Mouse (Mus musculus): ENCODE results near the gene Ddx39. TPM values are rescaled to one million over a fixed set of nuclear protein-coding genes. Genes with fewer than 3 reads are reported as not detected.

Ddx39 gene
- total RNA-seq, 2 experiments from 2014 or later: 15.2 to 15.9 TPM

GRCm38 (mm10) chr8:83698661-83699453 lies 16.1 kb upstream of the Ddx39 start, which contains the start of gene Pkn1:
Pkn1 (minus strand) TSS chr8:83699179.
- DNase-seq: peak; percentile 77 to 90

- DNase-seq: no peak
Observed at GRCm38 (mm10) chr8:83699566-83699965, 15.4 kb upstream of the Ddx39 start.

- DNase-seq: peak in 1 of 2 experiments; percentile 38
Observed at GRCm38 (mm10) chr8:83700423-83701085, 14.4 kb upstream of the Ddx39 start.

GRCm38 (mm10) chr8:83703426-83703825 lies 11.6 kb upstream of the Ddx39 start:
- DNase-seq: no peak

- no peak for DNase-seq
Observed at GRCm38 (mm10) chr8:83706411-83706810, 8.6 kb upstream of the Ddx39 start.

GRCm38 (mm10) chr8:83707554-83707953 lies 7.4 kb upstream of the Ddx39 start:
- no peak for DNase-seq

- DNase-seq: no peak
Observed at GRCm38 (mm10) chr8:83714676-83715030, 324 bp upstream of the Ddx39 start.

GRCm38 (mm10) chr8:83715771-83716170 lies 794 bp downstream of the Ddx39 start:
- no peak for DNase-seq

- DNase-seq: no peak
Observed at GRCm38 (mm10) chr8:83716563-83716962, 1.6 kb downstream of the Ddx39 start.

GRCm38 (mm10) chr8:83719048-83719447 lies 4.1 kb downstream of the Ddx39 start:
- no peak for DNase-seq

- no peak for DNase-seq
Observed at GRCm38 (mm10) chr8:83719693-83720092, 4.7 kb downstream of the Ddx39 start.

GRCm38 (mm10) chr8:83721405-83722025 lies 6.5 kb downstream of the Ddx39 start:
- DNase-seq: peak; percentile 81 to 92

GRCm38 (mm10) chr8:83722631-83723030 lies 7.7 kb downstream of the Ddx39 start:
- DNase-seq: no peak

- no peak for DNase-seq
Observed at GRCm38 (mm10) chr8:83723447-83724083, 8.6 kb downstream of the Ddx39 start.

GRCm38 (mm10) chr8:83724697-83725482 lies 9.9 kb downstream of the Ddx39 start:
- DNase-seq: peak; percentile 80 to 81

GRCm38 (mm10) chr8:83725521-83726102 lies 10.6 kb downstream of the Ddx39 start:
- DNase-seq: no peak

- DNase-seq: peak in 1 of 2 experiments; percentile 50
Observed at GRCm38 (mm10) chr8:83729009-83729807, 14.2 kb downstream of the Ddx39 start.

GRCm38 (mm10) chr8:83731906-83732305 lies 16.9 kb downstream of the Ddx39 start:
- DNase-seq: no peak

- no peak for DNase-seq
Observed at GRCm38 (mm10) chr8:83732919-83733318, 17.9 kb downstream of the Ddx39 start.

- no peak for DNase-seq
Observed at GRCm38 (mm10) chr8:83736681-83737080, 21.7 kb downstream of the Ddx39 start.

- DNase-seq: no peak
Observed at GRCm38 (mm10) chr8:83737346-83737745, 22.4 kb downstream of the Ddx39 start.

All from heart, adult 18-20 months (tissue).